Mouse (Mus musculus): ENCODE measurements around the gene Vmn1r139. TPM values are rescaled to one million over a fixed set of nuclear protein-coding genes. Genes with fewer than 3 reads are reported as not detected.
"Not testable (repeated sequence)": the region's sequence is repeated elsewhere in the genome, so short reads cannot be mapped to it uniquely, and the experiment has no call there.

Vmn1r139 gene
- not detected in 2 replicates for polyA plus RNA-seq (2012; rRNA removed)

DNA sequence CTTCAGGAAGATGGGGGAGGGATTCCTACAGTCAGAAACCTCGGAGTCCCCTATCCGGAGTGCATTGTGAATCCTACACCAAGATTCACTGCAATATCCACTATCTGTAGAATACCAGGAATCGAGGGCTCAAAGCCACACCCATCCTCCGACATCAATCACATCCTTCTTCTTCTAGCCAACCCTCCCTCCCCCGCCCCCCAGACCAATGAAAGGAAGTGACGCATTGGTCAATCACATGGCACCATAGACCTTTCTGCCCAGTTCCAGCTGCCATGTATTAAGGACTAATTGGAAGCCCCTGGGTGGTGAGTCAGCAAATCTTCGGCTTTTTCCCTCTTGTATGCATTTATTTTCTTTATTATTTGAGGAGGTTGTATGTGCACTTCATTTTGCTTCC is at the start of gene Vmn1r139:
TSS of gene Vmn1r139 (plus strand) at position 301 of the 400 bp plus-strand sequence.
- WGBS, result no CpG with 5 or more reads among the region's 7 CpGs
- DNase-seq (ENCODE audit: low read depth, low spot score), result not testable (repeated sequence)

DNA sequence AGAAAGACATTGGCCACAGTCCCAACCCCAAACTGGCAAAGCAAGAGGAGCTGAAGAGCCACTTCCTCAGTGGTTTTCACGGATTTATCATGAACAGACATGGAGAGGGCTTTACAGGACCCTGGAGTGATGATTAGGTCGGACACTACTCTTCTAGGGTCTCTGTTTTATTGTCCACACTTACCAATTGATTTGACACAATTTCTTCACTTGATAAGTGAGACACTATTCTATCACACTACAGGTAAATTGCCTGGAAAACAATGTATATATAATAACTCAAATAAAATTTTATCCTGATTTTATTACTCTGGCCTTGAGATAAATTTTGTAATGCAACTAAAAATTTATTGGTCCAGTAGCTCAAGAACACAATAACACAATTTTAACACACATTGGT is 40.1 kb upstream of the Vmn1r139 start, which contains the start of gene Vmn1r138:
TSS of gene Vmn1r138 (minus strand) at position 101 of the 400 bp plus-strand sequence.
- no CpG with 5 or more reads among the region's 2 CpGs for WGBS
- DNase-seq (ENCODE audit: low read depth, low spot score), result not testable (repeated sequence)

DNA sequence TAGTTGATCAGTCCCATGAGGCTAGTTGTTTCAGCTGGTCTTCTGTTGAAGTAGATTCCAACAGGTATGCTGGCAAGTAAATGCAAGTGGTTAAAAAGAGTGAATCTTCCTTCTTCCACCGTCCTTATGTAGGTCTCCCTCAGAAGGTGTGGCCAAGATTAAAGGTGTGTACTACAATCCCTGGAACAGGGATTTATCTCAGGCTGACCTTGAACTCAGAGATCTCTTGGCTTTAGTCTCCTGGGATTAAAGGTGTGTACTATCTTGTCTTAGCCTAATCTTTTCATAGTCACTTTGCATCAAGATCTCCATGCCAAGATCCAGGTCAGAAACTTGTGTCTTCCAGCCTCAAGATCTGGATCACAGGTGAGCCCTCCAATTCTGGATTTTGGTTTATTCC is 12.7 kb upstream of the Vmn1r139 start, which contains the start of gene Gm6176:
TSS of gene Gm6176 (minus strand) at position 101 of the 400 bp plus-strand sequence.
- no CpG with 5 or more reads among the region's 1 CpGs for WGBS
- not testable (repeated sequence) for DNase-seq (ENCODE audit: low read depth, low spot score)

DNA sequence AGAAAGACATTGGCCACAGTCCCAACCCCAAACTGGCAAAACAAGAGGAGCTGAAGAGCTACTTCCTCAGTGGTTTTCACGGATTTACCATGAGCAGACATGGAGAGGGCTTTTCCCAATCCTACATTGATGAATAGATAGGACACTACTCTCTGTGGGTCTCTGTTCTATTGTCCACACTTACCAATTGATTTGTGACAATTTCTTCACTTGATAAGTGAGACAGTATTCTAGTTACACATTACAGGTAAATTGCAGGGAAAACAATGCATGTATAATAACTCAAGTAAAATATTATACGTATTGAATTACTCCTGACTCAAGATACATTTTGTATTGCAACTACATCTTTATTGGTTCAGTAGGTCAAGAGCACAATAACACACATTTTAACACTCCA is 49.3 kb downstream of the Vmn1r139 start, which contains the start of gene Gm16451:
TSS of gene Gm16451 (minus strand) at position 101 of the 400 bp plus-strand sequence.
- no CpG with 5 or more reads among the region's 2 CpGs for WGBS
- DNase-seq (ENCODE audit: low read depth, low spot score), result not testable (repeated sequence)

DNA sequence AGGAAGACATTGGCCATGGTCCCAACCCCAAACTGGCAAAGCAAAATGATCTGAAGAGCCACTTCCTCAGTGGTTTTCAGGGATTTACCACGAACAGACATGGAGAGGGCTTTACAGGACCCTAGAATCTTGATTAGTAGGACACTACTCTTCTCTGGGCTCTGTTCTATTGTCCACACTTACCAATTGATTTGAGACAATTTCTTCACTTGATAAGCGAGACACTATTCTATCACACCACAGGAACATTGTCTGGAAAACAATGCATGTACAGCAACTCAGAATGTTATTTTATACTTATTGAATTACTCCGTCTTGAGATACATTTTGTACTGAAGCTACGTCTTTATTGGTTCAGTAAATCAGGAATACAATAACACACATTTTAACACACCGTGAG is 65.8 kb downstream of the Vmn1r139 start, which contains the start of gene Gm10666:
TSS of gene Gm10666 (minus strand) at position 101 of the 400 bp plus-strand sequence.
- WGBS, result no CpG with 5 or more reads among the region's 5 CpGs
- not testable (repeated sequence) for DNase-seq (ENCODE audit: low read depth, low spot score)

Other genes starting within 250 kb of the Vmn1r139 start
- not detected in 2 replicates for gene Vmn1r135, start 236.7 kb upstream of the Vmn1r139 start, polyA plus RNA-seq (2012; rRNA removed)
- not detected in 2 replicates for gene Gm5725, start 224.8 kb upstream of the Vmn1r139 start, polyA plus RNA-seq (2012; rRNA removed)
- not detected in 2 replicates for gene Gm5891, start 147.8 kb upstream of the Vmn1r139 start, polyA plus RNA-seq (2012; rRNA removed)
- gene Vmn1r137, start 74.5 kb upstream of the Vmn1r139 start, polyA plus RNA-seq (2012; rRNA removed), result not detected in 2 replicates
- not detected in 2 replicates for gene Vmn1r138, start 40.2 kb upstream of the Vmn1r139 start, polyA plus RNA-seq (2012; rRNA removed)
- gene Gm6176, start 12.8 kb upstream of the Vmn1r139 start, polyA plus RNA-seq (2012; rRNA removed), result not detected in 2 replicates
- not detected in 2 replicates for gene Gm16451, start 49.2 kb downstream of the Vmn1r139 start, polyA plus RNA-seq (2012; rRNA removed)
- gene Gm10666, start 65.7 kb downstream of the Vmn1r139 start, polyA plus RNA-seq (2012; rRNA removed), result not detected in 2 replicates
- not detected in 2 replicates for gene Vmn1r142, start 95.0 kb downstream of the Vmn1r139 start, polyA plus RNA-seq (2012; rRNA removed)
- gene Vmn1r143, start 120.3 kb downstream of the Vmn1r139 start, polyA plus RNA-seq (2012; rRNA removed), result not detected in 2 replicates
- not detected in 2 replicates for gene Gm8653, start 132.2 kb downstream of the Vmn1r139 start, polyA plus RNA-seq (2012; rRNA removed)
- not detected in 2 replicates for gene Gm8453, start 160.4 kb downstream of the Vmn1r139 start, polyA plus RNA-seq (2012; rRNA removed)